Mouse (Mus musculus) urinary bladder, postnatal 25 days (tissue): ENCODE results near the gene Gm3893.
"Not testable (repeated sequence)": the region's sequence is repeated elsewhere in the genome, so short reads cannot be mapped to it uniquely, and the experiment has no call there.

ENCODE experiments used
- DNase-seq: peaks from one replicate; pipeline ENCODE4 v3.0.0; 2022; ENCODE audit warnings: low spot score

Gm3893 gene

GRCm38 (mm10) chr4:42090907-42091306 lies at the start of gene Gm3893:
Gm3893 (plus strand) TSS chr4:42091207.
- DNase-seq, result not testable (repeated sequence)

DNA sequence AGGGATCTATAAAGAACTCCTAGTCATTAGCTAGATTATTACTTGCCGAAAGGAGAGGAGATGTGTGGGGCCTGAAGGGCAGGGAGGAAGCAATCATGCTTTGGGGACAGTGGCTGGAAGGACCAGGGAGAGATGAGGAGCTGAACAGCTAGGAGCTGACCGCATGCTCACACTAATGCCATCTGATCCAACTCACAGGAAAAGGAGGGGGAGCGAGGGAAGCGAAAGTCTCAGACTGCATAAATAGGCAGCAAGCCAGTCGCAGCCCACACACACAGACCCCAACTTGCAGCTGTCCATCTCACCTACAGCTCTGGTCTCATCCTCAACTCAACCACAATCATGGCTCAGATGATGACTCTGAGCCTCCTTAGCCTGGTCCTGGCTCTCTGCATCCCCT lies 23.5 kb downstream of the Gm3893 start, which contains the start of gene Gm13304:
Gm13304 (plus strand) TSS at position 301 of the 400 bp plus-strand sequence.
- not testable (repeated sequence) for DNase-seq
